ENCODE assay signal across 27 mouse cellular contexts in genomic region chr12:71285399-71285798, GRCm38 (mm10). TPM values are rescaled to one million over a fixed set of nuclear protein-coding genes. Genes with fewer than 3 reads are reported as not detected.
"Had no signal": no experiment of that assay in that cellular context is flagged by ENCODE, and none has a peak within 500 bp of the region (broad histone marks: within the 10 kb centered on the region; RNA-seq: fewer than 3 reads in every experiment).

No protein-coding gene starts in this region.

- H3K4me3 ChIP-seq: embryonic facial prominence, embryonic 10.5 days; embryonic facial prominence, embryonic 12.5 days; embryonic facial prominence, embryonic 13.5 days; embryonic facial prominence, embryonic 15.5 days; erythroblast, embryonic 14.5 days; forebrain, embryonic 10.5 days; forebrain, embryonic 12.5 days; forebrain, embryonic 13.5 days; forebrain, embryonic 15.5 days; gastrocnemius, adult 2 months; heart, adult 2 months; heart, embryonic 10.5 days had no signal

- ATAC-seq: forebrain, embryonic 13.5 days; forebrain, embryonic 14.5 days; forebrain, embryonic 15.5 days; forebrain, embryonic 16.5 days; forebrain, postnatal 0 days had no signal

- H3K27ac ChIP-seq: embryonic facial prominence, embryonic 10.5 days; embryonic facial prominence, embryonic 12.5 days; embryonic facial prominence, embryonic 13.5 days; embryonic facial prominence, embryonic 15.5 days; forebrain, embryonic 10.5 days; forebrain, embryonic 12.5 days; forebrain, embryonic 13.5 days; forebrain, embryonic 15.5 days; gastrocnemius, adult 2 months; heart, adult 2 months; heart, embryonic 10.5 days had no signal

- H3K36me3 ChIP-seq: embryonic facial prominence, embryonic 10.5 days; embryonic facial prominence, embryonic 12.5 days; embryonic facial prominence, embryonic 13.5 days; embryonic facial prominence, embryonic 15.5 days; forebrain, embryonic 10.5 days; forebrain, embryonic 12.5 days; forebrain, embryonic 15.5 days; heart, embryonic 10.5 days had no signal

- H3K9ac ChIP-seq: embryonic facial prominence, embryonic 12.5 days; embryonic facial prominence, embryonic 13.5 days; embryonic facial prominence, embryonic 15.5 days; forebrain, embryonic 12.5 days; forebrain, embryonic 13.5 days; forebrain, embryonic 15.5 days; forebrain, postnatal 0 days had no signal

- H3K27me3 ChIP-seq: embryonic facial prominence, embryonic 12.5 days; embryonic facial prominence, embryonic 13.5 days; embryonic facial prominence, embryonic 15.5 days; forebrain, embryonic 12.5 days; forebrain, embryonic 13.5 days; forebrain, embryonic 15.5 days had no signal

- H3K9me3 ChIP-seq: embryonic facial prominence, embryonic 13.5 days; embryonic facial prominence, embryonic 15.5 days; forebrain, embryonic 13.5 days; forebrain, embryonic 15.5 days; heart, embryonic 10.5 days had no signal

- H3K4me2 ChIP-seq: embryonic facial prominence, embryonic 12.5 days; embryonic facial prominence, embryonic 13.5 days; embryonic facial prominence, embryonic 15.5 days; forebrain, embryonic 12.5 days; forebrain, embryonic 13.5 days; forebrain, embryonic 15.5 days; heart, embryonic 11.5 days had no signal

- H3K4me1 ChIP-seq: heart, embryonic 10.5 days had no signal

- DNase-seq: cerebellum, postnatal 10 days; cerebellum, postnatal 14 days; cerebellum, postnatal 25 days; cerebellum, postnatal 36 days; embryo, embryonic 11 days; forebrain, postnatal 0 days; gastrocnemius, adult 2 months; gastrocnemius, postnatal 10 days; gastrocnemius, postnatal 14 days; gastrocnemius, postnatal 25 days; gastrocnemius, postnatal 36 days; heart, adult 11 months; heart, adult 18-20 months; heart, adult 2 months had no signal

RNA-seq across cellular contexts. Expression of gene Dact1, which starts 24.3 kb away (rescaled TPM):
- polyA plus RNA-seq: erythroblast, embryonic 14.5 days had no signal
